Mouse (Mus musculus): Measurements from ENCODE around the gene Xlr3c. TPM values are rescaled to one million over a fixed set of nuclear protein-coding genes. Genes with fewer than 3 reads are reported as not detected.

Xlr3c gene
- polyA plus RNA-seq (2017; shearing (Covaris generic)) = not detected

GRCm38 (mm10) chrX:73265270-73265669 is at the start of gene Xlr3c:
Xlr3c (minus strand) TSS chrX:73265390.

GRCm38 (mm10) chrX:73292876-73293275 is 27.7 kb upstream of the Xlr3c start, which contains the start of the genes Xlr5a and Xlr5c:
Xlr5a (minus strand) TSS chrX:73292976.
Xlr5c (minus strand) TSS chrX:73292976.

DNA sequence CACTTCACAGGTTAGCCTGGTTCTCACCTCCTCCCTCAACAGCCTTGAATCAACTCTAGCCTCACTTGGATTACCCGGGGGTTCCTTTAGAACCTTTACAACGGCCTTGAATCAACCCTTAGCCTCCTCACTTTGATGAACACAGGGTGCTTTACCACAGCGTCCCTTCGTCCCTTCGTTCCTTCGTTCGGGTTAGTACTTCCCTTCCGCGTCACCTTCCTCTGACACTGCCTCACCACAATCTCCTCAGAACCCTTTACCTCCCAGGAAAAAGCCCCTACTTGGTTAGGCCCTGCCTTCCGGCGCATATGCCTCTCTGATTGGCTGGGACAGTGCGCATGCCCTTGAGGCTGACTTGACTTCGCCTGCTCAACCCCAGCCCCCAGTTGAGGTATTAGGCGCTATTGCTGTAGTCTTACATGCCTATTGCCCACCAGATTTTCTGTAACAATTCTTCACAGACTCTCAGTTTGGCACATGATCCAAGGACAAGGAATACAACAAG is 22.3 kb downstream of the Xlr3c start, which contains the start of gene Xlr4c:
Gene Xlr4c, minus strand, starts transcription at position 310 of the 505 bp plus-strand sequence.

DNA sequence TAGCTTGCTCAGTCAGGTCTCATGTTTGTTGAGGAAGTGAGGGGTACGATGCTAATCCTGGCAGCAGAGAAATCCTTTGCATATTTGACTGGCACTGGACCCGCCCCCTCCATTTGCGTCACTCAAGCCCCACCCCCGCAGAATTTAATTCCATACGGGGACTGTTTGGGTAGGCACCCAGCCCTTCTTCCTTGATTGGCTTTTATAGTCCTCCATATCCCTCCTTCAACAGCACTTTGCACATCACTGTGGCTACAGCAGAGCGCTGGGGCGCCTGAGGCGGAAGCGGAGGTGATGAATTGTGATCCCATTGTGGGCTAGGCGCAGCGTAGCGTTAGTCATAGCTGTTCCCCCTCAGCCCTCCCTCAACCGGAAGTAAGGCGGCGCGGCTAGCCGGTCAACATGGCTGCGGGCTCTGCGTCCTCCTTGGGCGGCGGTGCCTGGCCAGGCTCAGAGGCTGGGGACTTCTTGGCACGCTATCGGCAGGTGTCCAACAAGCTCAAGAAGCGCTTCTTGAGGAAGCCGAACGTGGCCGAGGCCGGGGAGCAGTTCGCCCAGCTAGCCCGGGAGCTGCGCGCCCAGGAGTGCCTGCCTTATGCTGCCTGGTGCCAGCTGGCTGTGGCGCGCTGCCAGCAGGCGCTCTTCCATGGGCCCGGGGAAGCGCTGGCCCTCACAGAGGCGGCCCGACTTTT is 37.1 kb downstream of the Xlr3c start, which contains the start of gene F8a:
Gene F8a, plus strand, starts transcription at position 378 of the 692 bp plus-strand sequence.

DNA sequence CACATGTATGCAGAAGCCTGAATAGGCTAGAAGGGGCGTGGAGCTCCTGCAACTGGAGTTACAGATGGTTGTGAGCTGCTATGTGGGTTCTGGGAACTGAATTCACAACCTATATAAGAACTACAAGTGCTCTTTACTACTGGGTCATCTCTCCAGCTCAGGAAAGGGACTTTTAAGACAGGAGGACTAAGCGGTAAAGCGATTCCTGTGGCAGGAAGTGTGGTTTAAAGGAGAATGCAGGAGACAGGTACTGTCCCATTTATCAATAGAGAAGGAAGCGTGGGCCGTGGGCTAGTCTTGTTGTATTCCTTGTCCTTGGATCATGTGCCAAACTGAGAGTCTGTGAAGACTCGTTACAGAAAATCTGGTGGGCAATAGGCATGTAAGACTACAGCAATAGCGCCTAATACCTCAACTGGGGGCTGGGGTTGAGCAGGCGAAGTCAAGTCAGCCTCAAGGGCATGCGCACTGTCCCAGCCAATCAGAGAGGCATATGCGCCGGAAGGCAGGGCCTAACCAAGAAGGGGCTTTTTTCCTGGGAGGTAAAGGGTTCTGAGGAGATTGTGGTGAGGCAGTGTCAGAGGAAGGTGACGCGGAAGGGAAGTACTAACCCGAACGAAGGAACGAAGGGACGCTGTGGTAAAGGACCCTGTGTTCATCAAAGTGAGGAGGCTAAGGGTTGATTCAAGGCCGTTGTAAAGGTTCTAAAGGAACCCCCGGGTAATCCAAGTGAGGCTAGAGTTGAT is 51.2 kb downstream of the Xlr3c start, which contains the start of gene Xlr4b:
Gene Xlr4b, plus strand, starts transcription at position 515 of the 746 bp plus-strand sequence.

Other genes with a start within 250 kb of the Xlr3c start
- gene Pnma5, start 228.3 kb downstream of the Xlr3c start, polyA plus RNA-seq (2017; shearing (Covaris generic)) = not detected
- gene Pnma3, start 200.6 kb downstream of the Xlr3c start, polyA plus RNA-seq (2017; shearing (Covaris generic)) = not detected
- 72.5 TPM for gene Xlr4a, start 182.9 kb downstream of the Xlr3c start, polyA plus RNA-seq (2017; shearing (Covaris generic))
- 3.0 TPM for gene Xlr3a, start 168.3 kb downstream of the Xlr3c start, polyA plus RNA-seq (2017; shearing (Covaris generic))
- gene Gm14685, start 148.3 kb downstream of the Xlr3c start, polyA plus RNA-seq (2017; shearing (Covaris generic)) = 0.39 TPM
- not detected for gene Xlr5b, start 116.6 kb downstream of the Xlr3c start, polyA plus RNA-seq (2017; shearing (Covaris generic))
- gene DXBay18, start 115.9 kb downstream of the Xlr3c start, polyA plus RNA-seq (2017; shearing (Covaris generic)) = not detected
- gene Spin2d, start 88.4 kb downstream of the Xlr3c start, polyA plus RNA-seq (2017; shearing (Covaris generic)) = not detected
- gene Xlr3b, start 73.2 kb downstream of the Xlr3c start, polyA plus RNA-seq (2017; shearing (Covaris generic)) = 33.5 TPM
- gene Xlr4b, start 51.1 kb downstream of the Xlr3c start, polyA plus RNA-seq (2017; shearing (Covaris generic)) = 155 TPM
- gene F8a, start 37.1 kb downstream of the Xlr3c start, polyA plus RNA-seq (2017; shearing (Covaris generic)) = 15.8 TPM
- gene Xlr4c, start 22.3 kb downstream of the Xlr3c start, polyA plus RNA-seq (2017; shearing (Covaris generic)) = 66.2 TPM
- gene Xlr5a, start 27.6 kb upstream of the Xlr3c start, polyA plus RNA-seq (2017; shearing (Covaris generic)) = not detected
- gene Xlr5c, start 27.6 kb upstream of the Xlr3c start, polyA plus RNA-seq (2017; shearing (Covaris generic)) = not detected
- not detected for gene Gm45015, start 71.5 kb upstream of the Xlr3c start, polyA plus RNA-seq (2017; shearing (Covaris generic))
- 12.1 TPM for gene Zfp275, start 77.2 kb upstream of the Xlr3c start, polyA plus RNA-seq (2017; shearing (Covaris generic))
- not detected for gene Gm18336, start 133.3 kb upstream of the Xlr3c start, polyA plus RNA-seq (2017; shearing (Covaris generic))
- gene Zfp92, start 145.7 kb upstream of the Xlr3c start, polyA plus RNA-seq (2017; shearing (Covaris generic)) = not detected
- gene Trex2, start 170.0 kb upstream of the Xlr3c start, polyA plus RNA-seq (2017; shearing (Covaris generic)) = not detected
- 23.8 TPM for gene Haus7, start 193.7 kb upstream of the Xlr3c start, polyA plus RNA-seq (2017; shearing (Covaris generic))
- not detected for gene Bgn, start 218.2 kb upstream of the Xlr3c start, polyA plus RNA-seq (2017; shearing (Covaris generic))
- gene Atp2b3, start 237.7 kb upstream of the Xlr3c start, polyA plus RNA-seq (2017; shearing (Covaris generic)) = not detected